Mouse (Mus musculus): ENCODE measurements around the gene Rasgef1b.

Gene Rasgef1b

GRCm38 (mm10) chr5:99174608-99175385 is 554.1 kb downstream of the Rasgef1b start:
- in situ Hi-C loops (cut with MboI; ENCODE audit: low pct_unique_long_range_greater_than_20kb in 1 of 2, low sequenced_read_pairs in 2 of 2, unreplicated experiment in 1 of 2), result loop anchor here in 1 of 2 experiments (25.0 kb wide), 1 partner anchor 287 kb away; no protein-coding TSS in a partner anchor

- in situ Hi-C loops (cut with MboI; ENCODE audit: low pct_unique_long_range_greater_than_20kb in 1 of 2, low sequenced_read_pairs in 2 of 2, unreplicated experiment in 1 of 2), result loop anchor here in 1 of 2 experiments (25.0 kb wide), 1 partner anchor 283 kb away; no protein-coding TSS in a partner anchor
Observed at GRCm38 (mm10) chr5:99169836-99170235, 559.0 kb downstream of the Rasgef1b start.

DNA sequence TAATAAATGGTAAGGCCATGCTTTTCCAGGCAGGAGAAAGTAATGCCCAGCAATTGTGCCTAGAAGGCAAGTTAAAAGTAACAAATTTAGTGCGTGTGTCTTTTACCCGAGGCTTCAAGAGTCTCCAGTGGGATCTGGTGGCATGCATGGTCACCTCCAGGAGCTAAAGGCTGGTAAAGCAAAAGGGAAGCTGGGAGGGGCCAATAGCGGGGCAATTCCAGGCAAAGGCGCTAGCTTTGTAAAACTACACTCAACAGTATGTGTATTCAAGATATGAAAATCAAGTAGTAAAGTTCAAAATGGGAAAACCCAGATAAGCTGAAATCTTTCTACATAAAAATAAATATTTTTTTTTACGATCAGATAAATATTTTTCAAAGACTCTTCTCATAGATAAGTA is 561.1 kb downstream of the Rasgef1b start:
- in situ Hi-C loops (cut with MboI; ENCODE audit: low pct_unique_long_range_greater_than_20kb in 1 of 2, low sequenced_read_pairs in 2 of 2, unreplicated experiment in 1 of 2), result loop anchor here in 1 of 2 experiments (25.0 kb wide), 1 partner anchor 280 kb away; no protein-coding TSS in a partner anchor
